Mouse (Mus musculus) hindbrain, postnatal 0 days (tissue): Measurements from ENCODE around the gene C1rl. TPM values are rescaled to one million over a fixed set of nuclear protein-coding genes. Genes with fewer than 3 reads are reported as not detected.
"Not testable (repeated sequence)": the region's sequence is repeated elsewhere in the genome, so short reads cannot be mapped to it uniquely, and the experiment has no call there.

Experiments
- ATAC-seq: fragments of 200-750 bp; cut with Nextera tagmentation; 2 replicates; pipeline ENCODE4 v1.8.0; 2017; ENCODE audit warnings: mild to moderate bottlenecking, moderate TSS enrichment, moderate library complexity
- DNase-seq: peaks from one replicate; pipeline ENCODE4 v3.0.0-alpha.2; 2015; ENCODE audit warnings: low spot score
- H3K27ac ChIP-seq: fragments of 300-500 bp; sonication (generic); 2 replicates; pipeline ENCODE4 v1.5.1; 2014; ENCODE audit warnings: mild to moderate bottlenecking
- H3K27me3 ChIP-seq: fragments of 300-500 bp; sonication (generic); 2 replicates; pipeline ENCODE4 v1.6.1; 2014; ENCODE audit warnings: low read length, mixed read lengths; ENCODE audit not compliant: insufficient read depth
- H3K36me3 ChIP-seq: fragments of 300-500 bp; sonication (generic); 2 replicates; pipeline ENCODE4 v1.6.1; 2014; ENCODE audit warnings: low read length, mixed read lengths; ENCODE audit not compliant: insufficient read depth
- H3K4me1 ChIP-seq: fragments of 300-500 bp; sonication (generic); 2 replicates; pipeline ENCODE4 v1.6.1; 2014; ENCODE audit warnings: antibody characterized with exemption, low read length, mixed read lengths; ENCODE audit not compliant: insufficient read depth
- H3K4me2 ChIP-seq: fragments of 300-500 bp; sonication (generic); 2 replicates; pipeline ENCODE4 v1.6.1; 2014; ENCODE audit warnings: low read depth, mild to moderate bottlenecking, low read length, moderate library complexity, mixed read lengths
- H3K4me3 ChIP-seq: fragments of 300-500 bp; sonication (generic); 2 replicates; pipeline ENCODE4 v1.5.1; 2014; ENCODE audit warnings: low read length
- H3K9ac ChIP-seq: fragments of 300-500 bp; sonication (generic); replicated peaks from 2 replicates; pipeline ENCODE4 v1.6.1; 2014; ENCODE audit warnings: mild to moderate bottlenecking, low read length, moderate library complexity, mixed read lengths
- H3K9me3 ChIP-seq: fragments of 300-500 bp; sonication (generic); 2 replicates; pipeline ENCODE4 v1.6.1; 2016; ENCODE audit warnings: low read length, mixed read lengths
- CTCF ChIP-seq: IDR thresholded peaks from 2 replicates; pipeline ENCODE4 v1.5.1; 2016; ENCODE audit warnings: antibody characterized with exemption, control low read depth, low read depth
- WGBS: fragments of 180-500 bp; shearing (Covaris S2); extraction: QIAGEN DNeasy Blood & Tissue Kit; methylation state at CpG from one replicate; pipeline ENCODE4 v1.1.7; 2014; 5-methylcytosine and 5-hydroxymethylcytosine counted together
- polyA plus RNA-seq: library from polyadenylated mRNA; unstranded; fragments of >200 nt; fragmentation: Nextera tagmentation; extraction: Ambion mirVana; gene quantifications from 2 replicates; pipeline ENCODE4 v1.2.1, GENCODE M21; 2015
- total RNA-seq: library from RNA; depleted of rRNA; stranded (reverse); fragments of >200 nt; gene quantifications from 2 replicates; pipeline ENCODE4 v1.2.3, GENCODE M21; 2014

Gene C1rl
- total and polyA plus RNA-seq, 2 experiments from 2014 or later = 0.31 to 0.41 TPM

DNA sequence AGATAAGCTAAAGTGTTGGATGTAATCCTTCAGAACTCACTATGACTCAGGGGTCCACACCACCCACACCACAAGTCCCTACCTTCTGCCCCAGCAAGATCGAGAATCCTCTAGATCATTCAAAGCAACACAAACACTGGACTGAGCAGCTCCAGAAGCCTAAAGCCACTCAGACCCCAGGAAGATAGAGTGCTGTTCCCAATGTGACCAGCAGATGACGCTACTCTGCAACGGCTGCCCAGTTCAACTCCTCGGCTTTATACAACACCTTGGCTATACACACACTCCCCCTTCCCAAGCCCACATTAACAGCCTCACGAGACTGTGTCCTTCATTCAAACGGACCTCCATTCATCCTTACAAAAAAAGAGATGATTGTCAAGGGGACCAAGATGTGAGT, 20.1 kb upstream of the C1rl start:
- 33% methylated on average over 6 of the region's 6 CpGs for WGBS
- no peak for ATAC-seq

DNA sequence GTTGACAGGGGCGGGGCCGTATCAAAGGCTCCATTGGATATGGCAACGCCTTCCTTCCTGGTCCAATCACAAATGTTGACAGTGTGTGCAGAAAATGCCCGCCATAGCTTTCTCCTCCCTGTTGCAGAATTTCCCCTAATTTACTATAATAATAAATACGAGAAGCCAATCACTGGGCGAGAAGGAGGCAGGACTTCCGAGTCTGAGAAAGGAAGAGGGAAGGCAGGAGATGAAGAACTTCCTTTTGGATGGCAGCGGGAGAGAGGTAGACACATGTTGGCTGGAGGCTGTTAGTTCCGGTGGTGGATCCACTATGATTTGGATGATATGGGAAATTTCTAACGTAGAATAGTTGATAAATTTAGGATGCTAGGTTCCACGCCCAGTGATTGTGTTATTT, 18.3 kb upstream of the C1rl start:
- WGBS = 84% methylated on average over 11 of the region's 11 CpGs
- TF ChIP-seq CTCF = no peak
- Histone ChIP-seq H3K4me2 (no peak overlapping the region), H3K27ac (no peak overlapping the region), H3K9ac (no peak overlapping the region), H3K4me3 (no peak overlapping the region), H3K36me3 (no peaks in the 10 kb centered on the region), H3K27me3 (no peaks in the 10 kb centered on the region), H3K9me3 (no peaks in the 10 kb centered on the region), H3K4me1 (no peaks in the 10 kb centered on the region)
- no peak for DNase-seq
- ATAC-seq = no peak

More for the DNA sequence above, 20.1 kb upstream of the C1rl start:
- DNase-seq = no peak
- Histone ChIP-seq H3K36me3 (no peaks in the 10 kb centered on the region), H3K9me3 (no peaks in the 10 kb centered on the region), H3K27ac (no peak overlapping the region), H3K4me3 (no peak overlapping the region), H3K4me2 (no peak overlapping the region), H3K9ac (no peak overlapping the region), H3K27me3 (no peaks in the 10 kb centered on the region), H3K4me1 (no peaks in the 10 kb centered on the region)
- peak; percentile 64 for TF ChIP-seq CTCF

DNA sequence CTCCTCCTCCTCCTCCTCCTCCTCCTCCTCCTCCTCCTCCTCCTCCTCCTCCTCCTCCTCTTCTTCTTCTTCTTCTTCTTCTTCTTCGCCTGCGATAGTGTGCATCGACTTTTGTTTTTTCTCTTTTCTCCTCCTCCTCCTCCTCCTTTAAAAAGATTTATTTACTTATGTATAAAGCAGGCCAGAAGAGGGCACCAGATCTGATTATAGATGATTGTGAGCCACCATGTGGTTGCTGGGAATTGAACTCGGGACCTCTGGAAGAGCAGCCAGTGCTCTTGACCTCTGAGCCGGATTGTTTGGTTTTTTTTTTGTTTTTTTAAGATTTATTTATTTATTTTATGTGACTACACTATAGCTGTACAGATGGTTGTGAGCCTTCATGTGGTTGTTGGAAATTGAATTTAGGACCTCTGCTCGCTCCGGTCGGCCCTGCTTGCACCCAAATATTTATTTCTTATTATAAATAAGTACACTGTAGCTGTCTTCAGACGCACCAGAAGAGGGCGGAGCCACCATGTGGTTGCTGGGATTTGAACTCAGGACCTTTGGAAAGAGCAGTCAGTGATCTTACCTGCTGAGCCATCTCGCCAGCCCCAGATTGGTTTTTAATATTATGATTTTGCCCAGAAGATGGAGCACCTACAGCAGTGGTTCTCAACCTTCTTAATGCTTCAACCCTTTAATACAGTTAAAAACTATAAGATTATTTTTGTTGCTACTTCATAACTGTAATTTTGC, 17.4 kb upstream of the C1rl start:
- not testable (repeated sequence) for H3K9ac ChIP-seq, DNase-seq, H3K36me3 ChIP-seq, H3K4me2 ChIP-seq, H3K4me3 ChIP-seq, H3K9me3 ChIP-seq, H3K4me1 ChIP-seq, H3K27me3 ChIP-seq, ATAC-seq, H3K27ac ChIP-seq
- WGBS = 92% methylated on average over 8 of the region's 11 CpGs

DNA sequence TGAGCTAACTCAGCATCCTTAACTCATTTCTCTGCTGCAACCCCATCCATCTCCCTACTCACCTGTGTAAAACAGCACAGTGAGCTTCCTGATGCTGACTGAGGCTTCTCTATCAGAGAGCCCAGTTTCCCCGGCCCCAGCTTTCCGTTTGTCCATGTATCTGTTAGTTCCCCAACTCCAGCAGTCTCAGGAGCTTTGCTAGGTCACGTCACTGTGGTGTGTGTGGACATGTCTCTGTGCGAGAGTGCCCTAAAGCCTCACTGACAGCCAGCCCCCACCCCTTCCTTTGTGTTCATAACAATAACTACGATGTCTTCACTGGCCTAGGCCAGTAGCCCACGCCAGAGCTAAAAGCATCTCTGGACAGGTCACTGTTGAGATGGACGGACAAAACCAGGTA, 16.7 kb upstream of the C1rl start:
- H3K9me3 ChIP-seq = no peaks in the 10 kb centered on the region
- TF ChIP-seq CTCF = no peak
- H3K4me1 ChIP-seq = no peaks in the 10 kb centered on the region
- H3K9ac ChIP-seq = no peak overlapping the region
- no peak for ATAC-seq
- H3K4me3 ChIP-seq = no peak overlapping the region
- H3K27ac ChIP-seq = no peak overlapping the region
- no peaks in the 10 kb centered on the region for H3K27me3 ChIP-seq
- DNase-seq = no peak
- 67% methylated on average over 7 of the region's 7 CpGs for WGBS
- no peaks in the 10 kb centered on the region for H3K36me3 ChIP-seq
- H3K4me2 ChIP-seq = no peak overlapping the region

DNA sequence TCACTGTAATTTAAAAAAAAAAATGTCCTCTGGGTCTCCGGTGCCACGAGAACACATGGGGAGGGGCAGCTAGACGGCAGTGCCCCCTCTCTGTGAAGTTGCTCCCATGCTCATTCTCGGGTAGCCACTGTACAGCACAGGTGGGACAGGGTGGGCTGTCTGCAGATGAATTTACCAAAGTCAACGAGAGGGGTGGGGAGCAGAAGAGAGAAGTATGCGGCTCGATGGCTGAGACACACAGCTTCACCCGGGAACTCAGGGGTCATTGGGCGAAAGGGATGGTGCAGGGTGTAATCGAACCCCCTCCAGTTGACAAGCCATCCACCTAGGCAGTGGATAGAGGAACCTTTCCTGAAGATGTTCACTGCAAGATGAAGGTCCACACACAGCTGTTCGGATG, 16.1 kb upstream of the C1rl start:
- Histone ChIP-seq H3K27ac (no peak overlapping the region), H3K27me3 (no peaks in the 10 kb centered on the region), H3K9ac (no peak overlapping the region), H3K36me3 (no peaks in the 10 kb centered on the region), H3K9me3 (no peaks in the 10 kb centered on the region), H3K4me3 (no peak overlapping the region), H3K4me2 (no peak overlapping the region), H3K4me1 (no peaks in the 10 kb centered on the region)
- no peak for TF ChIP-seq CTCF
- 86% methylated on average over 11 of the region's 11 CpGs for WGBS
- no peak for DNase-seq
- no peak for ATAC-seq

DNA sequence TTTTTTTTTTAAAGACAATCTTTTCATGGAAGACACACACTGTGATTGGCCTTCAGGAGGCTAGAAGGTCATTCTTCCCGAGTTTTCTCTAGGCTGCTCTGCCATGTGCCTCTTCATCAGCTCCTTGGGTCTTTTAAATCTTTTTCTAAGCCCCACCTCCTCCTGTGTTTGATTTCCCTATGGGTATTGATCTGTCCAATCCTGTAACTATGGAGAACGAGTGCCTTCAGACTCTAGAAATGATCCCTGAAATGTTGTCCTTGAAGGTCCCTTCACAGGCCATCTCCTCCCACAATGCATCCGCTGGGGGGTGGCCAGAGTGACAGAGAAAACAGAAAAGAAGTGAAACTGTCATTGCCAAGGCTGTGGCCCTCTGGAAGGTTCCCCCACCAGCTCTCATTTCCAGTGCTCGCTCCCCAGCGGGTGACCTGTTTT, 15.7 kb upstream of the C1rl start:
- ATAC-seq (no peak), DNase-seq (no peak)
- no peak overlapping the region for H3K9ac ChIP-seq
- no peaks in the 10 kb centered on the region for H3K4me1 ChIP-seq
- no peak overlapping the region for H3K4me2 ChIP-seq
- H3K4me3 ChIP-seq = no peak overlapping the region
- no peak overlapping the region for H3K27ac ChIP-seq
- TF ChIP-seq CTCF = no peak
- no peaks in the 10 kb centered on the region for H3K9me3 ChIP-seq
- H3K27me3 ChIP-seq = no peaks in the 10 kb centered on the region
- H3K36me3 ChIP-seq = no peaks in the 10 kb centered on the region
- 65% methylated on average over 5 of the region's 5 CpGs for WGBS

DNA sequence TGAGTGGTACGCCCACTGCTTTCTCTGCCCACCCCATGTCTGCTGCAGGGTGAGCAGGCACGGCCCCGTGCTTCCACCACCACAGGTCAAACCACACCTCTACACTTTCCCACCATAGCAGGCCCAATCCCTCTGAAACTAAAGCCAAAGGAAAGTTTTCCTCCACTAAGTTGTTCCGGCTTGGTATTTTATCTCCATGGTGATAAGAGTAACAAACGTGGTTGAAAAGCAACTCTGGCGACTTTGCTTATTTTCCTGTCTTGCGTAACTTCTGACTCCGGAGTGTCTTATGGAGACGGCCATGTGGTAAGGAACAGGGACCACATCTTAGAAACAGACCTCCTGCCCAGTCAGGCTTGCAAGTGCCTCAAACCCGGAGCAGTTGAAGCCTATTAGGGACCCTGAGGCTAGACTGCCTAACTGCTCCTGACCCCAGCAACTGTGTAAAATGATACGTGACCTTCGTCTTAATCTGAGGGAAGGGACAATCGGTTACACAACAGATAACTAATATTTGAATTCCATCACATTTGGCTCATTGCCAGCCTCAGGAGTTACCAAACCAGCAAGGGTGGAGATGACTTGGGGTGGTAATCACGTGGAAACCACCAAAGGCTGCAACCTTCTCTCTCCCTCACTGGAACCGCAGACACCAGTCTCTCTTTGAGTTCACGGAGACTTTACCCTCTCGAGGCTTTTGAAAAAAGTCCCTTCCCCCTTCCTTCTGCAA, 14.8 kb upstream of the C1rl start:
- H3K27me3 ChIP-seq = no peaks in the 10 kb centered on the region
- 75% methylated on average over 17 of the region's 17 CpGs for WGBS
- H3K4me1 ChIP-seq = no peaks in the 10 kb centered on the region
- no peak overlapping the region for H3K27ac ChIP-seq
- no peak overlapping the region for H3K4me3 ChIP-seq
- no peak overlapping the region for H3K4me2 ChIP-seq
- H3K36me3 ChIP-seq = no peaks in the 10 kb centered on the region
- no peak for TF ChIP-seq CTCF
- H3K9ac ChIP-seq = no peak overlapping the region
- H3K9me3 ChIP-seq = no peaks in the 10 kb centered on the region
- no peak for DNase-seq
- ATAC-seq = no peak
